Mouse (Mus musculus) stomach, postnatal 0 days (tissue): ENCODE results near the gene Scube3. TPM values are rescaled to one million over a fixed set of nuclear protein-coding genes. Genes with fewer than 3 reads are reported as not detected.

Experiments
- ATAC-seq: fragments of 200-750 bp; cut with Nextera tagmentation; 2 replicates; pipeline ENCODE4 v1.8.0; 2017; ENCODE audit not compliant: low FRiP score, low TSS enrichment
- DNase-seq: peaks from one replicate; pipeline ENCODE4 v3.0.0-alpha.2; 2016; ENCODE audit warnings: low spot score
- H3K27ac ChIP-seq: fragments of 300-500 bp; sonication (generic); replicated peaks from 2 replicates; pipeline ENCODE4 v1.5.1; 2014; ENCODE audit warnings: mild to moderate bottlenecking, control low read depth
- H3K27me3 ChIP-seq: fragments of 300-500 bp; sonication (generic); 2 replicates; pipeline ENCODE4 v1.6.1; 2014; ENCODE audit warnings: low read length; ENCODE audit not compliant: control insufficient read depth, insufficient read depth
- H3K36me3 ChIP-seq: fragments of 300-500 bp; sonication (generic); 2 replicates; pipeline ENCODE4 v1.6.1; 2014; ENCODE audit warnings: low read length, mixed read lengths; ENCODE audit not compliant: control insufficient read depth, insufficient read depth
- H3K4me1 ChIP-seq: fragments of 300-500 bp; sonication (generic); replicated peaks from 2 replicates; pipeline ENCODE4 v1.6.1; 2014; ENCODE audit warnings: antibody characterized with exemption; ENCODE audit not compliant: control insufficient read depth, insufficient read depth
- H3K4me2 ChIP-seq: fragments of 300-500 bp; sonication (generic); replicated peaks from 2 replicates; pipeline ENCODE4 v1.6.1; 2014; ENCODE audit warnings: low read depth, mild to moderate bottlenecking, control low read depth, moderate library complexity
- H3K4me3 ChIP-seq: fragments of 300-500 bp; sonication (generic); 2 replicates; pipeline ENCODE4 v1.5.1; 2014; ENCODE audit warnings: low read depth, low read length, control low read depth
- H3K9ac ChIP-seq: fragments of 300-500 bp; sonication (generic); 2 replicates; pipeline ENCODE4 v1.6.1; 2014; ENCODE audit warnings: mild to moderate bottlenecking, low read length, control low read depth, mixed read lengths
- H3K9me3 ChIP-seq: fragments of 300-500 bp; sonication (generic); 2 replicates; pipeline ENCODE4 v1.6.1; 2016; ENCODE audit warnings: low read length; ENCODE audit not compliant: control insufficient read depth
- CTCF ChIP-seq: IDR thresholded peaks from 2 replicates; pipeline ENCODE4 v1.5.1; 2016; ENCODE audit warnings: antibody characterized with exemption, low read depth, mild to moderate bottlenecking, moderate library complexity
- EP300 ChIP-seq: optimal IDR thresholded peaks from 2 replicates; pipeline ENCODE3; 2016; ENCODE audit warnings: antibody characterized with exemption
- WGBS: fragments of 180-500 bp; shearing (Covaris S2); extraction: QIAGEN DNeasy Blood & Tissue Kit; methylation state at CpG from one replicate; pipeline ENCODE4 v1.1.7; 2014; 5-methylcytosine and 5-hydroxymethylcytosine counted together
- polyA plus RNA-seq: library from polyadenylated mRNA; unstranded; fragments of >200 nt; fragmentation: Nextera tagmentation; extraction: Ambion mirVana; gene quantifications from 2 replicates; pipeline ENCODE4 v1.2.1, GENCODE M21; 2015

Gene Scube3
- polyA plus RNA-seq, 1 experiment from 2014 or later = 0.64 TPM

DNA sequence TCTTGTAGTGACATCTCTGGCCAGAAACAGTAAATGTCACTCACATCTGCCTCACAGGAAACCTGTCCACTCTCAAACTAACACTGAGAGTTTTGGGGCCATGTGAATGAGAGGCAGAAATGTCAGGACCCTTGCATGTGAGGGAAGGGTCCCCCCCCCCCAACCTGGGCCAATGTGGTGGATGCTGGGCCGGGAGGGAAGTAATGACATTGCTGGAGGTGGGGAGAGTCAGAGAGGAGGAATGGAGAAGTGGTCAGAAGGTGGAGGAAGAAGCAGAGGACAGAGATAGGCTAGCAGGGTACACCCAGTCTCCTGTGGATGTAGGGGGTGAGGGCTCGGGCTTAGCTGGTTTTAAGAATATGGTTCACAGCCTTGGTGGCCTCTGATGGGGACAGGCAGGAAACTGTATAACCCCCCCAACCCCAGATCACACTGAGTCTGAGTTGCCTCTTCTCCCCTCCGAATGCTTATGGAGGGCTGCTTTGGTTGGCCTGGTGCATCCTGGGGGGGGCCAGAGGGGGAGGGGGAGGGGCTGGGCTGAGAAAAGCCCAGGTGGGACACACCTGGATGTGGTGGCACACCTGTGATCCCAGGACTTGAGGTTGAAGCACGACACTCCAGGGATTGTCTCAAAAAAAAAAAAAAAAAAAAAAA is 67.6 kb downstream of the Scube3 start:
- no peaks in the 10 kb centered on the region for H3K9me3 ChIP-seq
- no peak overlapping the region for H3K9ac ChIP-seq
- no peaks in the 10 kb centered on the region for H3K27me3 ChIP-seq
- TF ChIP-seq CTCF = no peak
- no peak for TF ChIP-seq EP300
- H3K36me3 ChIP-seq = no peaks in the 10 kb centered on the region
- H3K4me2 ChIP-seq = no peak overlapping the region
- DNase-seq (no peak), ATAC-seq (no peak)
- H3K4me1 ChIP-seq = peaks cover 2% of the 10 kb centered on the region; the same call in 1 of the 2 replicates
- H3K27ac ChIP-seq = no peak overlapping the region
- 62% methylated on average over 3 of the region's 4 CpGs for WGBS
- H3K4me3 ChIP-seq = no peak overlapping the region

DNA sequence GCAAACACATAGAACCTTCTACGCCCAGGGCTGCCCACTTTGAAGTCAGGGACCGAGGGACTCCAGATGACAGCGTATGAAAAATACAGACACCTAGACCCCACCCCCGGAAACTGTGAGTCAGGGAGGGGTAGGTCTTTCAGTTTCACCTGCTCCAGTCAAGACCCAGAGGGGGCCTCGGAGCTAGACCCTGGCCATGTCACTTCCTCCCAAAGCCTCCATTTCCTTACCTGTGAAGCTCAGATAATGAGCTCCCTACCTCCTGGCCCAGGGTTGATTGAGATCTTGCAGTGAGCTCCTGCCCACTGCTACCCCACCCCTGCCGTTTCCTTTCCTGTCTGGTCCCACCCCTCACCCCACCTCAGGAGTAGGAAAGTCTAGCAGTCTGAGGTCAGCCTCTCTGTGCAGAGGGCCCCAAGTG is 70.0 kb downstream of the Scube3 start:
- no peak overlapping the region for H3K4me2 ChIP-seq
- no peaks in the 10 kb centered on the region for H3K9me3 ChIP-seq
- H3K9ac ChIP-seq = no peak overlapping the region
- 63% methylated on average over 6 of the region's 6 CpGs for WGBS
- DNase-seq (no peak), ATAC-seq (no peak)
- H3K27ac ChIP-seq = 0 out of 2 replicates have a peak overlapping the region, but pooled peaks have one; percentile 35
- TF ChIP-seq CTCF = no peak
- TF ChIP-seq EP300 = no peak
- no peaks in the 10 kb centered on the region for H3K27me3 ChIP-seq
- no peak overlapping the region for H3K4me3 ChIP-seq
- peaks cover 2% of the 10 kb centered on the region; the same call in 1 of the 2 replicates for H3K4me1 ChIP-seq
- H3K36me3 ChIP-seq = no peaks in the 10 kb centered on the region

DNA sequence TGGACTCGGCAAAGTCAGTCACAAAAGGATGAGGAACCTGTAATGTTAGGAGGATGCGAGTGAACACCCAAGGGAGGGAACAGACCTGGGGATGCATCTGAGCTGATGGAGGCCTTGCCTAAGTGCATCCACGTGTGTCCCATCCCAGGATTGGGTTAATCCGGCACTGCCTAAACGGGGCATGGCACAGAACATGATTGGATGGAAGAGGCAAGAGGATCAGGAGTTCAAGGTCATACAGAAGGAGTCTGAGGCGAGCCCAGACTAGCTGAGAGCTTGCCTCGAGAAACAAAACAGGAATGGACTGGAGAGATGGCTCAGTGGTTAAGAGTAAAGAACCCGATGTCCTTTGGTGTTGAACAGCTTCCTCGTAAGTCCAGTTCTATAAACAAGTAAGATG is 70.5 kb downstream of the Scube3 start:
- H3K9me3 ChIP-seq = no peaks in the 10 kb centered on the region
- no peak overlapping the region for H3K9ac ChIP-seq
- no peak overlapping the region for H3K4me2 ChIP-seq
- H3K27me3 ChIP-seq = no peaks in the 10 kb centered on the region
- ATAC-seq (no peak), DNase-seq (no peak)
- peaks cover 2% of the 10 kb centered on the region; the same call in 1 of the 2 replicates for H3K4me1 ChIP-seq
- H3K36me3 ChIP-seq = no peaks in the 10 kb centered on the region
- WGBS = 56% methylated on average over 9 of the region's 9 CpGs
- no peak overlapping the region for H3K4me3 ChIP-seq
- TF ChIP-seq EP300 (no peak), CTCF (no peak)
- peak overlapping the region; percentile 35; the same call in 1 of the 2 replicates for H3K27ac ChIP-seq

DNA sequence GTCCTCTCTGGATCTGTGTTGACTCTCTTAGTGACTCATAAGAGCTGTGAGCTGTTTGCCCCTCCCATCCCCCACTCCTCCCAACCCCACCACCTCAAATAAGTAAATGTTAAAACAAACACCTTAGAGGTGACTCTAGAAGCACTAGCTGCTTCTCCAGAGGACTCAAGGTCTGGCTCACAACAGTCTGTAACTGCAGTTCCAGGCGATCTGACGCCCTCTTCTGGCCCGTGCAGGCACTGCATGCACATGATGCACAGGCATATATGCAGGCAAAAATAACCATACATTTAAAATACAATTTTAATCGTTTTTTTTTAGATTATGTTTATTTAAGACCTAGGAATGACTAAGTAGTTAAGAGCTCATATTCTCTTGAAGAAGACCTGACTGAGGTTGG is 71.3 kb downstream of the Scube3 start:
- Histone ChIP-seq H3K4me2 (no peak overlapping the region), H3K9ac (no peak overlapping the region), H3K4me1 (no peaks in the 10 kb centered on the region; the same call in 1 of the 2 replicates), H3K36me3 (no peaks in the 10 kb centered on the region), H3K4me3 (no peak overlapping the region), H3K9me3 (no peaks in the 10 kb centered on the region), H3K27me3 (no peaks in the 10 kb centered on the region), H3K27ac (peak overlapping the region; percentile 70; the same call in 1 of the 2 replicates)
- DNase-seq (peak; percentile 68), ATAC-seq (peak; percentile 36; the same call in 1 of the 2 replicates)
- peak; percentile 73 for TF ChIP-seq CTCF
- TF ChIP-seq EP300 = no peak
- 28% methylated on average over 4 of the region's 4 CpGs for WGBS

DNA sequence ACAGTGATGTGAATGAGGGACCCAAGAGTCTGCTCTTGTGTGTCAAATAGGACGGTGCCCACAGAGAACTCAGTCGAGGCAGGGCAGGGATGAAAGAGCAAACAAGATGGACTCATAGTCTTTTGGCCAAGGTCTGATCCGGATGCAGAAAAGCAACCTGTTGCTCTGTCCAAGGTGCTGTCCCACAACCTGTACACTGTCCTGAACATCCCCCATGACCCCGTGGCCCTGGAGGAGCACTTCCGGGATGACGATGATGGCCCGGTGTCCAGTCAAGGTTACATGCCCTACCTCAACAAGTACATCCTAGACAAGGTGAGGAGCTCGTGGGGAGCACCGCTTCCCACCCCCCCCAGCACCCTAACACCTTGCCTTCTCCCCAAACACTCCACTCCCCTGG is 74.8 kb downstream of the Scube3 start:
- Histone ChIP-seq H3K27me3 (no peaks in the 10 kb centered on the region), H3K36me3 (no peaks in the 10 kb centered on the region), H3K9me3 (no peaks in the 10 kb centered on the region), H3K9ac (no peak overlapping the region), H3K4me1 (no peaks in the 10 kb centered on the region), H3K4me3 (no peak overlapping the region), H3K4me2 (no peak overlapping the region), H3K27ac (no peak overlapping the region)
- ATAC-seq (no peak), DNase-seq (no peak)
- TF ChIP-seq EP300 (no peak), CTCF (no peak)
- 88% methylated on average over 9 of the region's 9 CpGs for WGBS
